In the genomic region with DNA sequence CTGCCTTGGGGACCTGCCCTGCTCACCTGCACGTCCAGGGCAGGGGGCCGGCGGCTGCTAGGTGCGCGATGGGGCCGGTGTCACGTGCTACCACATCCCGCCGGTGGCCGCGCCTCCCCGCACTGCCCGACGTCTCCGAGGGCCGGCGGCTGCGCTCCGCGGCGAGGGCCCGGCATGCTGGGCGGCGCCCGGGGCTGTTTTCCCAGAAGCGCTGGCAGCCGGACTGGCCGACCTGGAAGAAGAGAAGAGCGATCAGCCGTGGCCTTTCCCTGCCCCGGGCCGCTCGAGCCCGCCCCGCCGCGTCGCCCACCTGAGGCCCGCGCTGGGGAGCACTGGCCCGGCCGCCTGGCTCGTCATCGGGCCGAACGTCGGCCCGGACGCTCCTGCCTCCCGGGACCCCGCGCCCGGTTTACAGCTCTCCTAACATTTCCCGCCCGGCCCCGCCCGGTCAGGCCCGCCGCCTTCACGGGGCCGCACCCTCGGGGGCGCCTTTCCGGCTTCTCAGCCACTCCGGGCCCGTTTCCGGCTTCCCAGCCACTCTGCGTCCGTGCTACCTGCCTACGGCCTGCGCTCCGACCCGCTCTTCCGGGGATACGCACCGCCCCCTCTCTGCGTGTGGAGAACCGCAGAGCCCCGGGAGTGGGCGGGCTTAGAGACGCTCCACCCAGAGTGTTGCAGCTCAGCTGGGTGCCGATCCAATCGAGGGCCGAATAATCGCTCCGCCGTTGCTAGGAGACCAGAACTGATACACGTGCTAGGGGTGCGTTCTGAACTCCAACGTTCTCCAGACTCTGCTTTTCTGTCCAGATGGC, we compare ENCODE assay signal across 8 mouse cellular contexts. TPM values are rescaled to one million over a fixed set of nuclear protein-coding genes. Genes with fewer than 3 reads are reported as not detected.
DNase-seq lines count a peak whose midpoint lies in the region; ATAC-seq and TF ChIP-seq lines count a peak whose summit lies in the region.

A gene (minus strand): TSS at position 645 of the 812 bp plus-strand sequence.

- no peak for TF ChIP-seq POLR2A in bone marrow macrophage, adult 2 months (IDR thresholded peaks at IDR 0.05; ENCODE audit: borderline replicate concordance, low read depth, low read length)
- no peak; the same call in 1 of the 2 replicates for TF ChIP-seq POLR2A in embryonic fibroblast, embryonic 13.5 days (IDR thresholded peaks at IDR 0.05; ENCODE audit: low read depth, low read length)

- H3K9me3 ChIP-seq in kidney, embryonic 14.5 days (ENCODE audit: control insufficient read depth, low read length), result no peaks in the 10 kb centered on the region
- H3K9me3 ChIP-seq in limb, embryonic 15.5 days, result no peaks in the 10 kb centered on the region

- peak within 1 kb of the TSS; percentile 90 for H3K9ac ChIP-seq in kidney, embryonic 14.5 days (ENCODE audit: low read depth, low read length)
- H3K9ac ChIP-seq in limb, embryonic 15.5 days, result peak within 1 kb of the TSS; percentile 89

- H3K36me3 ChIP-seq in kidney, embryonic 14.5 days (ENCODE audit: control insufficient read depth, insufficient read depth, low read length), result peaks cover 21% of the 10 kb centered on the region
- H3K36me3 ChIP-seq in limb, embryonic 15.5 days, result peaks cover 29% of the 10 kb centered on the region

- H3K27me3 ChIP-seq in kidney, embryonic 14.5 days (ENCODE audit: control insufficient read depth, insufficient read depth, low read length), result no peaks in the 10 kb centered on the region; the same call in 1 of the 2 replicates
- H3K27me3 ChIP-seq in limb, embryonic 15.5 days, result peaks cover 5% of the 10 kb centered on the region; the same call in 1 of the 2 replicates

- peak within 1 kb of the TSS; percentile 69 for H3K4me2 ChIP-seq in kidney, embryonic 14.5 days (replicated peaks; ENCODE audit: low read depth, low read length)
- H3K4me2 ChIP-seq in limb, embryonic 15.5 days, result peak within 1 kb of the TSS; percentile 66

- peaks cover 4% of the 10 kb centered on the region for H3K4me1 ChIP-seq in bone marrow macrophage, adult 2 months (ENCODE audit: control insufficient read depth, insufficient read depth, low read length)
- 0 out of 2 replicates have a peak, but pooled peaks cover 2% of the 10 kb centered on the region for H3K4me1 ChIP-seq in embryonic fibroblast, embryonic 13.5 days (ENCODE audit: control insufficient read depth, insufficient read depth, low read length)
- H3K4me1 ChIP-seq in kidney, embryonic 14.5 days (ENCODE audit: control insufficient read depth, insufficient read depth, low read length), result peaks cover 8% of the 10 kb centered on the region; the same call in 1 of the 2 replicates
- peaks cover 13% of the 10 kb centered on the region for H3K4me1 ChIP-seq in limb, embryonic 15.5 days

- no peak for TF ChIP-seq CTCF in bone marrow macrophage, adult 2 months (IDR thresholded peaks at IDR 0.05; ENCODE audit: low read depth, low read length)
- TF ChIP-seq CTCF in embryonic fibroblast, embryonic 13.5 days (IDR thresholded peaks at IDR 0.05; ENCODE audit: borderline replicate concordance, insufficient read depth, low read length), result no peak

- H3K27ac ChIP-seq in bone marrow macrophage, adult 2 months (ENCODE audit: insufficient read depth, low read depth, low read length), result peak within 1 kb of the TSS; percentile 49
- peak within 1 kb of the TSS; percentile 42 for H3K27ac ChIP-seq in embryonic fibroblast, embryonic 13.5 days (ENCODE audit: insufficient read depth, low read length)
- H3K27ac ChIP-seq in kidney, embryonic 14.5 days (ENCODE audit: low read depth, low read length), result peak within 1 kb of the TSS; percentile 81
- H3K27ac ChIP-seq in limb, embryonic 15.5 days, result peak within 1 kb of the TSS; percentile 86

- peak within 1 kb of the TSS; percentile 100 for H3K4me3 ChIP-seq in bone marrow macrophage, adult 2 months (ENCODE audit: insufficient read depth, low read length)
- peak within 1 kb of the TSS; percentile 94 for H3K4me3 ChIP-seq in embryonic fibroblast, embryonic 13.5 days (ENCODE audit: insufficient read depth, low read length)
- H3K4me3 ChIP-seq in kidney, embryonic 14.5 days (ENCODE audit: low read length), result peak within 1 kb of the TSS; percentile 96
- H3K4me3 ChIP-seq in limb, embryonic 15.5 days, result peak within 1 kb of the TSS; percentile 97

- ATAC-seq in kidney, embryonic 14.5 days (ENCODE audit: low FRiP score, low TSS enrichment), result peak; percentile 100
- ATAC-seq in limb, embryonic 15.5 days (ENCODE audit: insufficient number of reproducible peaks, low FRiP score, low TSS enrichment, low read depth), result peak; percentile 99

- peak; percentile 99 for DNase-seq in A20 (ENCODE audit: low read depth, low spot score)
- peak; percentile 97 to 98 for DNase-seq in heart, adult 9 months (ENCODE audit: low spot score in 2 of 2)
- peak; percentile 89 to 94 for DNase-seq in monocyte, adult 2 months (ENCODE audit: low read depth in 1 of 2, low spot score in 2 of 2)
- peak; percentile 97 to 98 for DNase-seq in spleen, postnatal 36 days (ENCODE audit: low spot score in 2 of 2)

- under 1% methylated on average over 65 of the region's 90 CpGs for WGBS in kidney, embryonic 14.5 days
- WGBS in limb, embryonic 15.5 days, result under 1% methylated on average over 73 of the region's 90 CpGs

RNA-seq across cellular contexts. Expression of the gene that starts here (rescaled TPM):
- polyA plus RNA-seq in bone marrow macrophage, adult 2 months (2012; ENCODE audit: insufficient read depth, insufficient read length, missing spikeins), result 13.9 and 14.2 TPM in 2 replicates
- 34.2 and 34.8 TPM in 2 replicates for polyA plus RNA-seq in embryonic fibroblast, embryonic 13.5 days (2011; ENCODE audit: insufficient read length, low read depth, missing spikeins)
- polyA plus RNA-seq in kidney, embryonic 14.5 days (2014; fragmentation: Nextera tagmentation; extraction: Ambion mirVana), result 15.7 and 29.0 TPM in 2 replicates
- polyA plus RNA-seq in limb, embryonic 15.5 days (2015; fragmentation: Nextera tagmentation; extraction: Ambion mirVana), result 11.8 and 15.3 TPM in 2 replicates

Comparison
In these comparisons a context has a peak if more than half of its experiments do, and no peak if none do; other contexts are left out.
1. Peak in every context shown above with its lines: DNase-seq, ATAC-seq, H3K4me3 ChIP-seq and H3K27ac ChIP-seq.